Mouse (Mus musculus): ENCODE data around the gene Atg4c. TPM values are rescaled to one million over a fixed set of nuclear protein-coding genes. Genes with fewer than 3 reads are reported as not detected.

The Atg4c gene
- total and polyA plus RNA-seq, 3 experiments = not detected

- dilution Hi-C loops (cut with MboI; ENCODE audit: extremely low pct_ligation_motif_present, extremely low pct_unique_long_range_greater_than_20kb, low sequenced_read_pairs) = no loop called here
- Histone ChIP-seq H3K9ac (ENCODE audit: insufficient read depth, low read depth) (no peak overlapping the region), H3K79me2 (replicated peaks; ENCODE audit: control insufficient read depth, extremely low read depth, insufficient read depth, poor library complexity, severe bottlenecking) (no peaks in the 10 kb centered on the region), H3K4me2 (ENCODE audit: insufficient read depth, low read depth, poor library complexity, severe bottlenecking) (no peak overlapping the region), H3K4me3 (replicated peaks in 1 of 3; ENCODE audit: low read depth in 2 of 3, low read length in 2 of 3, poor library complexity in 1 of 3) (no peak overlapping the region), H3K27me3 (replicated peaks) (no peaks in the 10 kb centered on the region), H3K9me3 (replicated peaks; ENCODE audit: low read length) (peaks cover 35% of the 10 kb centered on the region), H3K27ac (ENCODE audit: insufficient read depth, low read depth) (no peak overlapping the region), H3K4me1 (ENCODE audit: control insufficient read depth in 1 of 2, insufficient read depth in 2 of 2) (no peaks in the 10 kb centered on the region), H3K36me3 (replicated peaks in 1 of 2; ENCODE audit: control insufficient read depth in 1 of 2, insufficient read depth in 1 of 2, low read length in 1 of 2) (no peaks in the 10 kb centered on the region)
- TF ChIP-seq ZMIZ1 (IDR thresholded peaks at IDR 0.05; ENCODE audit: low read depth, low read length) (no peak), KAT2A (IDR thresholded peaks at IDR 0.05; ENCODE audit: insufficient replicate concordance, low read length) (no peak), E2F4 (IDR thresholded peaks at IDR 0.05; ENCODE audit: insufficient replicate concordance, low read depth, low read length) (no peak), MXI1 (IDR thresholded peaks at IDR 0.05; ENCODE audit: low read depth, low read length) (no peak), BHLHE40 (IDR thresholded peaks at IDR 0.05; ENCODE audit: low read depth, low read length) (no peak), POLR2A (IDR thresholded peaks at IDR 0.05; ENCODE audit: low read depth, low read length) (no peak), EP300 (IDR thresholded peaks at IDR 0.05; ENCODE audit: low read length) (no peak), ELF1 (IDR thresholded peaks at IDR 0.05; ENCODE audit: low read depth, low read length) (no peak), USF2 (conservative IDR thresholded peaks at IDR 0.05; ENCODE audit: low read depth, low read length) (no peak), NELFE (IDR thresholded peaks at IDR 0.05; ENCODE audit: low read depth, low read length) (no peak), JUND (conservative IDR thresholded peaks at IDR 0.05; ENCODE audit: low read depth, low read length) (no peak), POLR2AphosphoS2 (IDR thresholded peaks at IDR 0.05; ENCODE audit: low read depth, low read length) (no peak), ZNF384 (IDR thresholded peaks at IDR 0.05; ENCODE audit: low read depth, low read length) (no peak), ZC3H11A (IDR thresholded peaks at IDR 0.05; ENCODE audit: low read depth, low read length) (no peak), MAFK (IDR thresholded peaks at IDR 0.05; ENCODE audit: insufficient replicate concordance, low read length) (no peak), JUN (IDR thresholded peaks at IDR 0.05; ENCODE audit: insufficient read depth, low read depth, low read length) (no peak)
- DNase-seq (ENCODE audit: extremely low read depth) = no peak
- in situ Hi-C loops (cut with MboI; ENCODE audit: low pct_ligation_motif_present, low pct_unique_long_range_greater_than_20kb, low sequenced_read_pairs) = no loop called here
Observed at GRCm38 (mm10) chr4:99241674-99242073, 47.9 kb downstream of the Atg4c start.

DNA sequence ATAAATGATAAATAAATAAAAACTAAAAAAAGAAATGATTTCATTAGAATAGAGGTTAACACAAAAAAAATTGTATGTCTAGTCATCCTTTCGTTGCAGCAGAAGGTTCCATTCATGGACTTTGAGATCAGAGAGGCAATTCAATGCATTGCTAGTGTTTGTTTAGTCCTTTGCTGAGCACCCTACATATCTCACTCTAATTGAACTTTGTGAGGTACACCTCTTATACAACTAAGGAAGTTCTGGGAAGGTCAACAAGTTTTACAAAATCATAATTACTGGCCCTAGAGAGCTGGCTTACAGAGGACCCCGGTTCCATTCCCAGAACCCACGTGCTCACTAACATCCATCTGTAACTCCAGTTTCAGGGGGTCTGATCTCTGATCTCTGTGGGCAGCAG lies 55.6 kb downstream of the Atg4c start:
- Histone ChIP-seq H3K36me3 (replicated peaks in 1 of 2; ENCODE audit: control insufficient read depth in 1 of 2, insufficient read depth in 1 of 2, low read length in 1 of 2) (no peaks in the 10 kb centered on the region), H3K4me3 (replicated peaks in 1 of 3; ENCODE audit: low read depth in 2 of 3, low read length in 2 of 3, poor library complexity in 1 of 3) (no peak overlapping the region), H3K9me3 (replicated peaks; ENCODE audit: low read length) (peaks cover 44% of the 10 kb centered on the region), H3K27me3 (replicated peaks) (no peaks in the 10 kb centered on the region), H3K9ac (ENCODE audit: insufficient read depth, low read depth) (no peak overlapping the region), H3K27ac (ENCODE audit: insufficient read depth, low read depth) (no peak overlapping the region), H3K79me2 (replicated peaks; ENCODE audit: control insufficient read depth, extremely low read depth, insufficient read depth, poor library complexity, severe bottlenecking) (no peaks in the 10 kb centered on the region), H3K4me2 (ENCODE audit: insufficient read depth, low read depth, poor library complexity, severe bottlenecking) (no peak overlapping the region), H3K4me1 (ENCODE audit: control insufficient read depth in 1 of 2, insufficient read depth in 2 of 2) (no peaks in the 10 kb centered on the region)
- no peak for DNase-seq (ENCODE audit: extremely low read depth)
- TF ChIP-seq ZC3H11A (IDR thresholded peaks at IDR 0.05; ENCODE audit: low read depth, low read length) (no peak), MYC (IDR thresholded peaks at IDR 0.05; ENCODE audit: low read depth, low read length) (no peak), CTCF (conservative IDR thresholded peaks at IDR 0.05 in 1 of 2, IDR thresholded peaks at IDR 0.05 in 1 of 2; ENCODE audit: low read depth in 2 of 2, low read length in 2 of 2) (no peak), IRF4 (IDR thresholded peaks at IDR 0.05; ENCODE audit: low read depth, low read length) (no peak), NRF1 (IDR thresholded peaks at IDR 0.05; ENCODE audit: low read depth, low read length) (no peak), POLR2A (IDR thresholded peaks at IDR 0.05; ENCODE audit: low read depth, low read length) (no peak), RCOR1 (conservative IDR thresholded peaks at IDR 0.05; ENCODE audit: low read depth, low read length) (no peak), CHD1 (IDR thresholded peaks at IDR 0.05; ENCODE audit: low read depth, low read length) (no peak)
- dilution Hi-C loops (cut with MboI; ENCODE audit: extremely low pct_ligation_motif_present, extremely low pct_unique_long_range_greater_than_20kb, low sequenced_read_pairs) (no loop called here), in situ Hi-C loops (cut with MboI; ENCODE audit: low pct_ligation_motif_present, low pct_unique_long_range_greater_than_20kb, low sequenced_read_pairs) (no loop called here)
